7 mouse cellular contexts compared by ENCODE assay signal in the genomic region with DNA sequence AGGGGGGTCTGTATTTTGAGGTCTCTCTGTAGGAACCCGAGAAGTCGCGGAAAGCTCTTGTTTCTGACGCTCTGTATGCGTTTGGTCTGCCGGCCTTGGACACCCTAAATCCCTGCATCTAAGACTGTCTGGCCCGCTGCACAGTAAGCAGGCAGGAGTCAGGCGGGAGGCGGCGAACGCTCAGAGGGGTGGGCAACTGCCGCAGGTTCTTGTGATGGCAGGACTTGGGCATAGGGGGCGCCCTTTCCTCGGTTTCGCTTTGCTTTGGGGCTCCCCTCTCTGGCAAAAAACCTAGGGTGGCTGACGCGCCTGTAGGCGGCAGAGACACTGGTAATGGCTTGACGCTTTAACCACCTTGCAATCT. TPM values are rescaled to one million over a fixed set of nuclear protein-coding genes. Genes with fewer than 3 reads are reported as not detected.
DNase-seq lines count a peak whose midpoint lies in the region; ATAC-seq and TF ChIP-seq lines count a peak whose summit lies in the region.

No protein-coding gene starts in this region.

- 20% methylated on average over 19 of the region's 19 CpGs for WGBS in forebrain, embryonic 11.5 days
- WGBS in heart, embryonic 13.5 days: 13% methylated on average over 18 of the region's 19 CpGs
- WGBS in kidney, postnatal 0 days: 22% methylated on average over 19 of the region's 19 CpGs
- 19% methylated on average over 19 of the region's 19 CpGs for WGBS in limb, embryonic 15.5 days
- WGBS in midbrain, embryonic 14.5 days: 22% methylated on average over 19 of the region's 19 CpGs
- 17% methylated on average over 18 of the region's 19 CpGs for WGBS in stomach, embryonic 15.5 days

- peaks cover 2% of the 10 kb centered on the region for H3K27me3 ChIP-seq in forebrain, embryonic 11.5 days (ENCODE audit: control insufficient read depth, insufficient read depth, low read length)
- peaks cover 16% of the 10 kb centered on the region for H3K27me3 ChIP-seq in heart, embryonic 13.5 days (replicated peaks)
- H3K27me3 ChIP-seq in kidney, postnatal 0 days (ENCODE audit: insufficient read depth, low read length): no peaks in the 10 kb centered on the region
- peaks cover 57% of the 10 kb centered on the region for H3K27me3 ChIP-seq in limb, embryonic 15.5 days
- H3K27me3 ChIP-seq in midbrain, embryonic 14.5 days (ENCODE audit: control insufficient read depth, insufficient read depth, low read length): no peaks in the 10 kb centered on the region
- H3K27me3 ChIP-seq in stomach, embryonic 15.5 days (replicated peaks): peaks cover 11% of the 10 kb centered on the region; the same call in 1 of the 2 replicates

- H3K9me3 ChIP-seq in forebrain, embryonic 11.5 days (ENCODE audit: control insufficient read depth, low read length): no peaks in the 10 kb centered on the region
- no peaks in the 10 kb centered on the region for H3K9me3 ChIP-seq in heart, embryonic 13.5 days
- H3K9me3 ChIP-seq in kidney, postnatal 0 days (replicated peaks; ENCODE audit: low read length): no peaks in the 10 kb centered on the region
- H3K9me3 ChIP-seq in limb, embryonic 15.5 days: no peaks in the 10 kb centered on the region; the same call in 1 of the 2 replicates
- no peaks in the 10 kb centered on the region for H3K9me3 ChIP-seq in midbrain, embryonic 14.5 days (ENCODE audit: control insufficient read depth, low read length)
- no peaks in the 10 kb centered on the region for H3K9me3 ChIP-seq in stomach, embryonic 15.5 days

- peak overlapping the region; percentile 70 for H3K9ac ChIP-seq in forebrain, embryonic 11.5 days (ENCODE audit: low read length)
- H3K9ac ChIP-seq in heart, embryonic 13.5 days: peak overlapping the region; percentile 81
- H3K9ac ChIP-seq in kidney, postnatal 0 days (ENCODE audit: low read depth, low read length): peak overlapping the region; percentile 56; the same call in 1 of the 2 replicates
- H3K9ac ChIP-seq in limb, embryonic 15.5 days: no peak overlapping the region
- H3K9ac ChIP-seq in midbrain, embryonic 14.5 days (replicated peaks; ENCODE audit: low read length): peak overlapping the region; percentile 59
- H3K9ac ChIP-seq in stomach, embryonic 15.5 days: no peak overlapping the region

- peak overlapping the region; percentile 81 for H3K27ac ChIP-seq in forebrain, embryonic 11.5 days (ENCODE audit: low read depth, low read length)
- peak overlapping the region; percentile 58 for H3K27ac ChIP-seq in heart, embryonic 13.5 days (replicated peaks)
- no peak overlapping the region for H3K27ac ChIP-seq in kidney, postnatal 0 days
- H3K27ac ChIP-seq in limb, embryonic 15.5 days: no peak overlapping the region
- peak overlapping the region; percentile 81 for H3K27ac ChIP-seq in midbrain, embryonic 14.5 days (replicated peaks; ENCODE audit: low read depth, low read length)
- no peak overlapping the region for H3K27ac ChIP-seq in stomach, embryonic 15.5 days

- DNase-seq in forebrain, embryonic 11.5 days (ENCODE audit: low spot score): peak; percentile 90
- DNase-seq in kidney, postnatal 0 days (ENCODE audit: low spot score): peak; percentile 57
- DNase-seq in midbrain, embryonic 14.5 days: peak; percentile 88

- peak overlapping the region; percentile 51 for H3K4me3 ChIP-seq in forebrain, embryonic 11.5 days (ENCODE audit: low read depth, low read length)
- peak overlapping the region; percentile 62 for H3K4me3 ChIP-seq in heart, embryonic 13.5 days
- H3K4me3 ChIP-seq in kidney, postnatal 0 days (replicated peaks; ENCODE audit: low read depth, low read length): peak overlapping the region; percentile 45
- H3K4me3 ChIP-seq in limb, embryonic 15.5 days: peak overlapping the region; percentile 47
- peak overlapping the region; percentile 50 for H3K4me3 ChIP-seq in midbrain, embryonic 14.5 days (replicated peaks; ENCODE audit: low read depth, low read length)
- H3K4me3 ChIP-seq in stomach, embryonic 15.5 days (replicated peaks): peak overlapping the region; percentile 52

- TF ChIP-seq CTCF in kidney, postnatal 0 days (IDR thresholded peaks at IDR 0.05; ENCODE audit: low read depth): peak; percentile 61

- no peaks in the 10 kb centered on the region for H3K36me3 ChIP-seq in forebrain, embryonic 11.5 days (ENCODE audit: control insufficient read depth, insufficient read depth, low read length)
- no peaks in the 10 kb centered on the region for H3K36me3 ChIP-seq in heart, embryonic 13.5 days
- no peaks in the 10 kb centered on the region for H3K36me3 ChIP-seq in kidney, postnatal 0 days (ENCODE audit: insufficient read depth, low read length)
- H3K36me3 ChIP-seq in limb, embryonic 15.5 days: no peaks in the 10 kb centered on the region
- no peaks in the 10 kb centered on the region for H3K36me3 ChIP-seq in midbrain, embryonic 14.5 days (ENCODE audit: control insufficient read depth, insufficient read depth, low read length)
- no peaks in the 10 kb centered on the region for H3K36me3 ChIP-seq in stomach, embryonic 15.5 days

- ATAC-seq in cerebellum, adult (ENCODE audit: insufficient number of reproducible peaks, low FRiP score, low TSS enrichment): peak; percentile 41
- ATAC-seq in forebrain, embryonic 11.5 days (replicated peaks; ENCODE audit: low FRiP score): peak; percentile 78
- ATAC-seq in heart, embryonic 13.5 days (ENCODE audit: extremely low read depth, insufficient number of reproducible peaks, low FRiP score, low TSS enrichment): no peak
- peak; percentile 66 for ATAC-seq in kidney, postnatal 0 days (replicated peaks; ENCODE audit: low FRiP score, low read depth)
- ATAC-seq in limb, embryonic 15.5 days (ENCODE audit: insufficient number of reproducible peaks, low FRiP score, low TSS enrichment, low read depth): no peak; the same call in 1 of the 2 replicates
- ATAC-seq in midbrain, embryonic 14.5 days (ENCODE audit: low FRiP score, low TSS enrichment): peak; percentile 57
- ATAC-seq in stomach, embryonic 15.5 days (ENCODE audit: insufficient read depth, low FRiP score, low read depth): peak; percentile 45

- H3K4me2 ChIP-seq in forebrain, embryonic 11.5 days (ENCODE audit: low read depth, low read length, severe bottlenecking): peak overlapping the region; percentile 60
- peak overlapping the region; percentile 76 for H3K4me2 ChIP-seq in heart, embryonic 13.5 days
- H3K4me2 ChIP-seq in kidney, postnatal 0 days (ENCODE audit: low read length): peak overlapping the region; percentile 68
- peak overlapping the region; percentile 67 for H3K4me2 ChIP-seq in limb, embryonic 15.5 days
- H3K4me2 ChIP-seq in midbrain, embryonic 14.5 days (ENCODE audit: low read length): peak overlapping the region; percentile 69
- H3K4me2 ChIP-seq in stomach, embryonic 15.5 days: peak overlapping the region; percentile 69

- 0 out of 2 replicates have a peak, but pooled peaks cover 2% of the 10 kb centered on the region for H3K4me1 ChIP-seq in forebrain, embryonic 11.5 days (replicated peaks; ENCODE audit: control insufficient read depth, insufficient read depth, low read length)
- H3K4me1 ChIP-seq in heart, embryonic 13.5 days: peaks cover 10% of the 10 kb centered on the region; the same call in 1 of the 2 replicates
- H3K4me1 ChIP-seq in kidney, postnatal 0 days (replicated peaks; ENCODE audit: insufficient read depth, low read length): no peaks in the 10 kb centered on the region
- peaks cover 2% of the 10 kb centered on the region; the same call in 1 of the 2 replicates for H3K4me1 ChIP-seq in limb, embryonic 15.5 days
- 0 out of 2 replicates have a peak, but pooled peaks cover 3% of the 10 kb centered on the region for H3K4me1 ChIP-seq in midbrain, embryonic 14.5 days (ENCODE audit: control insufficient read depth, insufficient read depth, low read length)
- no peaks in the 10 kb centered on the region for H3K4me1 ChIP-seq in stomach, embryonic 15.5 days

RNA-seq across cellular contexts. Expression of gene Mamld1, which starts 2.0 kb away (rescaled TPM):
- 16.5 and 17.4 TPM in 2 replicates for polyA plus RNA-seq in forebrain, embryonic 11.5 days (2014; fragmentation: Nextera tagmentation; extraction: Ambion mirVana)
- polyA plus RNA-seq in heart, embryonic 13.5 days (2015; fragmentation: Nextera tagmentation; extraction: Ambion mirVana): 2.9 and 3.1 TPM in 2 replicates
- 3.0 and 3.3 TPM in 2 replicates for polyA plus RNA-seq in kidney, postnatal 0 days (2015; fragmentation: Nextera tagmentation; extraction: Ambion mirVana)
- 1.4 and 1.8 TPM in 2 replicates for polyA plus RNA-seq in limb, embryonic 15.5 days (2015; fragmentation: Nextera tagmentation; extraction: Ambion mirVana)
- polyA plus RNA-seq in midbrain, embryonic 14.5 days (2014; fragmentation: Nextera tagmentation; extraction: Ambion mirVana): 6.7 and 8.6 TPM in 2 replicates
- 2.4 and 3.0 TPM in 2 replicates for polyA plus RNA-seq in stomach, embryonic 15.5 days (2015; fragmentation: Nextera tagmentation; extraction: Ambion mirVana)

Comparison
In these comparisons a context has a peak if more than half of its experiments do, and no peak if none do; other contexts are left out.
1. ATAC-seq: peak in cerebellum, adult (single experiment), forebrain, embryonic 11.5 days (single experiment), kidney, postnatal 0 days (single experiment), midbrain, embryonic 14.5 days (single experiment) and stomach, embryonic 15.5 days (single experiment); none in heart, embryonic 13.5 days (single experiment) and limb, embryonic 15.5 days (single experiment).
2. H3K27ac ChIP-seq: peak in forebrain, embryonic 11.5 days (single experiment), heart, embryonic 13.5 days (single experiment) and midbrain, embryonic 14.5 days (single experiment); none in kidney, postnatal 0 days (single experiment), limb, embryonic 15.5 days (single experiment) and stomach, embryonic 15.5 days (single experiment).
3. H3K9ac ChIP-seq: peak in forebrain, embryonic 11.5 days (single experiment), heart, embryonic 13.5 days (single experiment), kidney, postnatal 0 days (single experiment) and midbrain, embryonic 14.5 days (single experiment); none in limb, embryonic 15.5 days (single experiment) and stomach, embryonic 15.5 days (single experiment).
4. Peak in every context shown above with its lines, with median percentiles within 50 percentile points of each other: DNase-seq, H3K4me2 ChIP-seq and H3K4me3 ChIP-seq.